Mouse (Mus musculus) kidney, adult 2 months (tissue): ENCODE data around the gene Wdr62. TPM values are rescaled to one million over a fixed set of nuclear protein-coding genes. Genes with fewer than 3 reads are reported as not detected.
A peak's percentile ranks its signal among the peaks of the same experiment; 100 is the strongest.
"Not testable (repeated sequence)": the region's sequence is repeated elsewhere in the genome, so short reads cannot be mapped to it uniquely, and the experiment has no call there.

ENCODE experiments used
- DNase-seq: peaks from one replicate; pipeline ENCODE4 v3.0.0; 2021
- H3K27ac ChIP-seq: fragments of 200-500 bp; 2 replicates; pipeline ENCODE4 v1.5.1; 2012; ENCODE audit warnings: low read depth, low read length, control low read depth, inconsistent platforms; ENCODE audit not compliant: insufficient read depth
- H3K27me3 ChIP-seq: fragments of 200-500 bp; replicated peaks from 2 replicates; pipeline ENCODE4 v1.6.1; 2012; ENCODE audit warnings: mild to moderate bottlenecking, moderate library complexity, low read length, inconsistent platforms; ENCODE audit not compliant: control insufficient read depth, insufficient read depth
- H3K36me3 ChIP-seq: fragments of 200-500 bp; 2 replicates; pipeline ENCODE4 v1.6.1; 2012; ENCODE audit warnings: mild to moderate bottlenecking, moderate library complexity, low read length, inconsistent platforms; ENCODE audit not compliant: control insufficient read depth, insufficient read depth
- H3K4me1 ChIP-seq: fragments of 200-500 bp; 2 replicates; pipeline ENCODE4 v1.6.1; 2011; ENCODE audit warnings: low read length; ENCODE audit not compliant: control insufficient read depth, insufficient read depth
- H3K4me3 ChIP-seq: fragments of 200-500 bp; 2 replicates; pipeline ENCODE4 v1.5.1; 2011; ENCODE audit warnings: mild to moderate bottlenecking, low read depth, low read length, control low read depth; ENCODE audit not compliant: insufficient read depth
- CTCF ChIP-seq: fragments of 200-500 bp; conservative IDR thresholded peaks from 2 replicates; pipeline ENCODE4 v1.5.1; 2011; ENCODE audit warnings: low read depth, mild to moderate bottlenecking, control low read depth, low read length, moderate library complexity, mixed read lengths; ENCODE audit not compliant: insufficient read depth, insufficient read length
- POLR2A ChIP-seq: fragments of 200-500 bp; IDR thresholded peaks from one replicate; pipeline ENCODE4 v1.6.1; 2011; ENCODE audit warnings: low read depth, low read length, control low read depth
- WGBS: fragments of 180-500 bp; shearing (Covaris S2); methylation state at CpG from one replicate; pipeline ENCODE4 v1.1.7; 2018; 5-methylcytosine and 5-hydroxymethylcytosine counted together
- polyA plus RNA-seq: library from polyadenylated mRNA; depleted of rRNA; stranded (reverse); fragments of >200 nt; gene quantifications from 2 replicates; pipeline ENCODE4 v1.2.3, GENCODE M21; 2012

Wdr62 gene
- polyA plus RNA-seq, 1 experiment, result 5.8 TPM

DNA sequence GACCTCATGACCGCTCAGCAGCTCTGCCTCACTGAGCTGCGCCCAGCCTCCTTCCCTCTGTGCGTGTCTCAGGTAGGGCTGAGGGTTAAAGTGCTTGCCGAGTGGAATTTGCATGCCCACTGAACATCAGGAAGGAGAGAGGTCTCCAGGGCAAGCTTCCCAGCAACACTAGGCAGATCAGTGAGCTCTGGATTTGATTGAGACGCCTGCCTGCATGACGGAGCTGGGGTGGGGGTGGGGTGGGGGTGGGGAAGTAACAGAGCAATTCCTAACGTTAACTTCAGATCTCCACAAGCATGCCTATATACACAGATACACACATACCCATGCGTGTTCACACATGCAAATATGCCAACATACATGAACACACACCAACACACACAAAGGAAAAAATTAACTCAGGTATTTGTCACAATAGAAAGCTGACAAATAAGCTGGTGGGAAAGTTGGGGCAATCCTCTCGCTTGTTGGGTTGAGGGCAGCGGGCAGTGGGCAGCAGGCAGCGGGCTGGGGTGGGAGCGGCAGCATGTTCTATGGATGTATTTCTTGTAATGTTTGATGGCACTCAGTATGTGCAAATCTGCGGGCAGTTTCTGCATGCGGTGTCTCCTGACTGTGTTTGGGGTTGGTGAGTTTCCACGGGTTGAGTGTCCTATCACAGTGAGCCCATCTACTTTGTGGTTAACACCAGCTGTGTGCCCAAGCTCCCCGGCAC, 60.8 kb downstream of the Wdr62 start:
- TF ChIP-seq POLR2A (no peak), CTCF (no peak)

DNA sequence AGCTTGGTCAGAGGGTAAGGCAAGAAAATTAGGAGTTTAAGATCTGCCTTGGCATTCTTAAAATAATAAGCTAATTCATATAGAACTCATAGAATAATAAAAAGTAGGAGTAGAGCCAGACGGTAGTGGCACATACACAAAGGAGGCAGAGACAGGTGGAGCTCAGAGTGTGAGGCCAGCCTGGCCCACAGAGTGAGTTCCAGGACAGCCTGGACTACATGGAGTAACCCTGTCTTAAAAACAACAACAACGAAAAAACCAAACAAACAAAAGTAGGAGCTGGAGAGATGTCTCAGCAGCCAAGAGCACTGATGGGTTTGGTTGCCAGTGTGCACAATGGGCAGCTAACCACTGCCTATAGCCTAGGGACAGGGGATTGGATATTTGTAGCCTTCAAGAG, 62.9 kb downstream of the Wdr62 start:
- H3K4me1 ChIP-seq, result peaks cover 14% of the 10 kb centered on the region
- H3K27ac ChIP-seq, result no peak overlapping the region
- no peak for TF ChIP-seq POLR2A
- no peak for TF ChIP-seq CTCF
- DNase-seq, result no peak
- no peak overlapping the region for H3K4me3 ChIP-seq
- 76% methylated on average over 2 of the region's 2 CpGs for WGBS
- no peaks in the 10 kb centered on the region for H3K36me3 ChIP-seq
- H3K27me3 ChIP-seq, result no peaks in the 10 kb centered on the region

More for the DNA sequence above, 60.8 kb downstream of the Wdr62 start:
- H3K27ac ChIP-seq, result peak overlapping the region; percentile 75
- no peaks in the 10 kb centered on the region for H3K27me3 ChIP-seq
- peaks cover 14% of the 10 kb centered on the region for H3K4me1 ChIP-seq
- 0 out of 2 replicates have a peak, but pooled peaks cover 2% of the 10 kb centered on the region for H3K36me3 ChIP-seq
- H3K4me3 ChIP-seq, result peak overlapping the region; percentile 57
- peak; percentile 77 for DNase-seq
- 2% methylated on average over 16 of the region's 16 CpGs for WGBS

DNA sequence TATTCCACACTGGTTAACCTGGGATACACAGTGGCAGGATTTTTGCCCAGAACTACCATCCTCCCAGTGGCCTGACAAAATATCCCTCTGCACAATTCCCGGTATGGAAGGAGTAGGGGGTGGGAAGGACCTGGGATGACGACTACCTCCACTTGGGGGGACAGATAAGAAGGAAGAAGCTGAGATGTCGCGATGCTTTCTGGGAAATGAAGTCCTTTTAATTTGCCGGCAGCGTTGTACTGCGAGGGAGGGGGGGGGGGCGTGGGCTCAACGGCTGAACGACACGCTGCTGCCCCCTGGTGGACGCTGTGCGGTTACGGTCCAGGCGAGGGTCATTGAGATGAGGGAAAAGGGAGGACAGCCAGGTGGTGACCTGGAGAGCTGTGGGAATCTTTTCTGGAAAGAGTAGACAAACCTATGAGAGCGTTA, 63.5 kb downstream of the Wdr62 start:
- Histone ChIP-seq H3K4me1 (peaks cover 14% of the 10 kb centered on the region), H3K27ac (peak overlapping the region; percentile 70), H3K4me3 (peak overlapping the region; percentile 32; the same call in 1 of the 2 replicates), H3K36me3 (no peaks in the 10 kb centered on the region), H3K27me3 (no peaks in the 10 kb centered on the region)
- DNase-seq, result peak; percentile 84
- TF ChIP-seq POLR2A, result no peak
- TF ChIP-seq CTCF, result peak; percentile 88
- 2% methylated on average over 16 of the region's 16 CpGs for WGBS

DNA sequence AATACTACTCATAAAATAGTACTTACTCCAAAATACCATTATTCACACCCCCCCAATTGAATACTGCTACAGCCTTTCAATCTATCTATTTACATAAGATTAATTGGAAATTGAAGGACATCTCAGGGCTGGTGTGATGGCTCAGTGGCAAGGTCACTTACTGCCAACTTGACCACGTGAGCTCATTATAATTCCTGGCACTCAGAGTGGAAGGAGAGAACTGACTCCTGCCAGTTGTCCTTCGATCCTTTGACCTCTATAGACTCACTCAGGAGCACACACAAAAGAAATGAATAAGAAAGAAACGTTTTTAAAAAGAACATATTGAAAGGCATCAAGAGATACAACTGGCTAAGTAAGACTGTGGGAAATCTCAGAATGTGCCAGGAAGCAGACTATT, 64.3 kb downstream of the Wdr62 start:
- no peak overlapping the region for H3K27ac ChIP-seq
- H3K4me1 ChIP-seq, result peaks cover 14% of the 10 kb centered on the region
- H3K4me3 ChIP-seq, result no peak overlapping the region
- TF ChIP-seq CTCF, result no peak
- no peak for TF ChIP-seq POLR2A
- H3K27me3 ChIP-seq, result no peaks in the 10 kb centered on the region
- DNase-seq, result peak; percentile 82
- H3K36me3 ChIP-seq, result no peaks in the 10 kb centered on the region
- 45% methylated on average over 3 of the region's 3 CpGs for WGBS

DNA sequence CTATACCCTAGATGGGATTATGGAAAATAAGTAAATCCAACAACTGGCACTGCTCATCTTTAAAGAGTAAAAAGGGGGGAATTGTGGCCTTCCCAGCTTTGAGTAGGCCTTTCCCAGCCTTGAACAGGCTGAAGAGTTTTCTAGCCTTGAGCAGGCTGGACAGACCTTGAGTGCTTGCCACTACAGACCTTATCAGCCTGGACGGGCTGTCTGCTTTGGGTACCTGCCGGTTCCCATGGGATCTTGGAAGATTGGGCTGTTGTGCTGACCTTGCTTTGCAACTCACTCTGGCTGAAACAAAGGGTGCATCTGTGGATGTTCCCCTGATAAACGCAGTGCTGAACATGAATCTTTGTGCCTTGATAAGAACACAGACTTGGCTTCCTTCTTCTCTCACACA, 66.3 kb downstream of the Wdr62 start:
- WGBS, result 92% methylated on average over 3 of the region's 3 CpGs
- TF ChIP-seq POLR2A (no peak), CTCF (no peak)

DNA sequence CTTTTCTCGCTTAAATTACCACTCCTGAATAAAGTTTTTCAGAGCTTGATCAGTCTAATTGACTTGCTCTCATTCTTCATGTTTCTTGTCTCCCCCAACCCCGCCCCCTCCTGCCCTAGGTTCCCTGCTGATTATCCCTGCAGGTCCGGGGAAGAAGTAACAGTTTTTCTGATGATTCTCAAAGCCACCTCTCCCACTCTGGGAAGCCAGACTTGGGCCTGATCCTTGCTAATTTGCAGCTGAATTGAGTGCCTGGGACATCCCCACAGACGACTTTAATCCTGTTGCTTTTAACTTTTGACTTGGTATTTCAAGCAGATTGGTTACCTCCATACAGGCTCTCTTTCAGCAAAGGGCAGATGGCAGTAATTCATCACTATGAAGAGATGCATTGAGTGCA, 69.2 kb downstream of the Wdr62 start:
- H3K27ac ChIP-seq, result no peak overlapping the region
- no peak overlapping the region for H3K4me3 ChIP-seq
- TF ChIP-seq POLR2A (no peak), CTCF (no peak)
- H3K27me3 ChIP-seq, result no peaks in the 10 kb centered on the region
- no peaks in the 10 kb centered on the region for H3K36me3 ChIP-seq
- DNase-seq, result no peak
- H3K4me1 ChIP-seq, result 0 out of 2 replicates have a peak, but pooled peaks cover 2% of the 10 kb centered on the region
- WGBS, result 39% methylated on average over 4 of the region's 4 CpGs

More for the DNA sequence above, 66.3 kb downstream of the Wdr62 start:
- no peak overlapping the region for H3K27ac ChIP-seq
- no peaks in the 10 kb centered on the region for H3K27me3 ChIP-seq
- peaks cover 9% of the 10 kb centered on the region for H3K4me1 ChIP-seq
- H3K4me3 ChIP-seq, result no peak overlapping the region
- no peaks in the 10 kb centered on the region for H3K36me3 ChIP-seq
- DNase-seq, result no peak

DNA sequence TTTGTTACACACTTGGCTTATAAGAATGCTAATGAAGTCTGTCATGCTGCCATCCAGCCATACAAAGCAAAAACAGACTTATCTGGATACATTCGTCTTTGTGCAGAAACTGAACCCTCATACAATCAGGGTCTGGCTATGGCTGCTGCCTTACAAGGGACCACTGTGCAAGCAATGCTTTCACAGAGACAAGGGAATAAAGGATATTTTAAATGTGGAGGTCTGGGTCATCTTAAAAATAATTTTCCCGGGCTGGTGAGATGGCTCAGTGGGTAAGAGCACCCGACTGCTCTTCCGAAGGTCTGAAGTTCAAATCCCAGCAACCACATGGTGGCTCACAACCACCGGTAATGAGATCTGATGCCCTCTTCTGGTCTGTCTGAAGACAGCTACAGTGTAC, 73.9 kb downstream of the Wdr62 start:
- H3K4me3 ChIP-seq, H3K36me3 ChIP-seq, DNase-seq, H3K4me1 ChIP-seq, H3K27me3 ChIP-seq, H3K27ac ChIP-seq: not testable (repeated sequence)
- WGBS, result 47% methylated on average over 5 of the region's 5 CpGs
